Mouse (Mus musculus): Measurements from ENCODE around the gene Prox2.

- no peak for TF ChIP-seq CTCF (IDR thresholded peaks at IDR 0.05; ENCODE audit: borderline replicate concordance, extremely low read depth, insufficient read depth, insufficient read length)
- TF ChIP-seq POLR2A (IDR thresholded peaks at IDR 0.05; ENCODE audit: borderline replicate concordance, extremely low read depth, insufficient read depth, insufficient read length, poor library complexity, severe bottlenecking): no peak
These were observed 42.5 kb upstream of the Prox2 start for GRCm38 (mm10) chr12:85153011-85153410.

Measured in brain, embryonic 14.5 days (tissue).